Mouse (Mus musculus) T-helper 17 cell (primary cell): ENCODE measurements around the gene Trim67.

Experiments used
- in situ Hi-C, 2 experiments: fragments of 300-600 bp; cut with MboI, MseI; formaldehyde crosslinking; loops; 1 replicate in 1 of 2; 2 replicates in 1 of 2; pipeline ENCODE4 v1.15.1; 2025; ENCODE audit warnings: high pct_unique_total_duplicates in 2 of 2

Trim67 gene

DNA sequence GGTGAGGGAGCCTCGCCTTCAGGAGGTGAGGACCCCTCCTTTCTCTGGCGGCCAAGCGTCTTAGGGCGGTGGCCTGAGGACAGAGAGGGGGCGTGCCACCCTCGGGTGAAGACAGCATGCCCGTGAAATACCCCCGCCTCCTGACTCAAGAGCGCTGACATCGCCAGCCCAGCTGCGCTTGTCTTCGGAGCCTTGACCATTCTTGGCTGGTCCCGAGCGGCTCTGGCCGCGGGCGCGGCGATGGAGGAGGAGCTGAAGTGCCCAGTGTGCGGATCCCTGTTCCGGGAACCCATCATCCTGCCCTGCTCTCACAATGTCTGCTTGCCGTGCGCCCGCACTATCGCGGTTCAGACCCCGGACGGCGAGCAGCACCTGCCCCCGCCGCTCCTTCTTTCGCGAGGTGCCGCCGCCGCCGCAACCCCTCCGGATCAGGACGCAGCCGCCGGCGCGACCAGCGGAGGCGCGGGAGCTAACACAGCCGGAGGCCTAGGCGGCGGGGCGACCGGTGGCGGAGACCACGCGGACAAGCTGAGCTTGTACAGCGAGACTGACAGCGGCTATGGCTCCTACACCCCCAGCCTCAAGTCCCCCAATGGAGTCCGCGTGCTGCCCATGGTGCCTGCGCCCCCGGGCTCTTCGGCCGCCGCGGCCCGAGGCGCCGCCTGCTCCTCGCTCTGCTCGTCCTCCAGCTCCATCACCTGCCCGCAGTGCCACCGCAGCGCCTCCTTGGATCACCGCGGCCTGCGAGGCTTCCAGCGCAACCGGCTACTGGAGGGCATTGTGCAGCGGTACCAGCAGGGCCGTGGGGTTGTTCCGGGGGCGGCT is 981 bp downstream of the Trim67 start:
- in situ Hi-C loops, result no loop called here

DNA sequence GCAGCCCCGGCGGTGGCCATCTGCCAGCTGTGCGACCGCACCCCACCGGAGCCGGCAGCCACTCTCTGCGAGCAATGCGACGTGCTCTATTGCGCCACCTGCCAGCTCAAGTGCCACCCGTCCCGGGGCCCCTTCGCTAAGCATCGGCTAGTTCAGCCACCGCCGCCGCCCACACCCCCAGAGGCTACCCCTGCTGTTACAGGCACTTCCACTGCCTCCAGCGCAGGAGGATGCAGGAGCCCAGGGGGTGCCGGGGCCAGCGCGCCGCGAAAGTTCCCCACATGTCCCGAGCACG is 1.5 kb downstream of the Trim67 start:
- in situ Hi-C loops, result no loop called here

DNA sequence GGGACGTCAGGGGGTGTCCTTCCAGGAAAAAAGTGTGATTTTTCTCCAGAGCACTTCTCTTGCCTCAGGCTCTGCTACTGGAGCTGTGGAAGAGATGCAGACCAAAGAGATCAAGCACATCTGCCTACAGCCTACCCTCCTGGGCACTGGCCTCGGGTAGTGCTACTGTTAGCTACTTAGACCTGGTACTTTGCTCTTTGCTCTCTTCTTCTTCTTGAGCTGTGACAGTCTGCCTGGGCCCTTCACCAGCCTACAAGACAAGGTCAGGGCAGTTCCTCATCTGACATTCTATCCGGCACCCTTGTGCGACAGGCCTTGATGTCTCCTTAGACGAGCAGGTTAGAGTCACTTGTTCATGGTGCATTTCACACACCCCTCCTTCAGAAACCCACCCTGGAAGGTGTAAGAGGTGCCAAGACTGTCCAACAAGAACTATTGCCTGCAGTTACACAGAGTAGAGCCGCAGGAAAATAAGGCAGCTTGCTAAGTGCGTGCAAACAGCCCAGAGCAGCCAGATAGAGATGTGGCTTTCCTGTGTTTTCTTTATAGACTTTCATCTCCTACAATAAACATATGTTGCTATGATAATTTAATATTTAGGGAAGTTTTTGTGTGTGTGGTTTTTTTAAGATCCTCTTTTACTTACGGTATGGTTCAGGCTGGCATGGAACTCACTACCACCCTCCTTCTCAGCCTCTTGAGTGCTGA is 3.0 kb downstream of the Trim67 start:
- in situ Hi-C loops, result no loop called here

DNA sequence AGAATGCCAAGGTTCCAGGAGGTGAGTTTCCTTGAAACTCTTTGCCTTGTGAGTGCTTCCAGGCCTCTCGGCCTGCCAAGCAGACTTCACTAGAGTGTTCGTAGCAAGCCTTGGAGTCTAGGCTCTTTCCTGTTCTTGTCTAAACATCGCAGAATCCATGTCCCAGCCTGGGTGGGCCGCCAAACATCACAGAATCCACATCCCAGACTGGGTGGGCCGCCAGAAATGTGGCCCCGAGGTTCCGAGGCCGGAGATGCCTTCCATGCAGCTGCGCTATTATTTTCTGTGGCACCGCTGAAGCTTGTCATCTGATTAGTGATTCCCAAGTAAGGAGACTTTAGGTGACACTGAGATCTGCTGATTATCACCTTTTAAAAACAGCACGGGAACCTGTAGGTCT is 7.7 kb downstream of the Trim67 start:
- in situ Hi-C loops, result no loop called here

DNA sequence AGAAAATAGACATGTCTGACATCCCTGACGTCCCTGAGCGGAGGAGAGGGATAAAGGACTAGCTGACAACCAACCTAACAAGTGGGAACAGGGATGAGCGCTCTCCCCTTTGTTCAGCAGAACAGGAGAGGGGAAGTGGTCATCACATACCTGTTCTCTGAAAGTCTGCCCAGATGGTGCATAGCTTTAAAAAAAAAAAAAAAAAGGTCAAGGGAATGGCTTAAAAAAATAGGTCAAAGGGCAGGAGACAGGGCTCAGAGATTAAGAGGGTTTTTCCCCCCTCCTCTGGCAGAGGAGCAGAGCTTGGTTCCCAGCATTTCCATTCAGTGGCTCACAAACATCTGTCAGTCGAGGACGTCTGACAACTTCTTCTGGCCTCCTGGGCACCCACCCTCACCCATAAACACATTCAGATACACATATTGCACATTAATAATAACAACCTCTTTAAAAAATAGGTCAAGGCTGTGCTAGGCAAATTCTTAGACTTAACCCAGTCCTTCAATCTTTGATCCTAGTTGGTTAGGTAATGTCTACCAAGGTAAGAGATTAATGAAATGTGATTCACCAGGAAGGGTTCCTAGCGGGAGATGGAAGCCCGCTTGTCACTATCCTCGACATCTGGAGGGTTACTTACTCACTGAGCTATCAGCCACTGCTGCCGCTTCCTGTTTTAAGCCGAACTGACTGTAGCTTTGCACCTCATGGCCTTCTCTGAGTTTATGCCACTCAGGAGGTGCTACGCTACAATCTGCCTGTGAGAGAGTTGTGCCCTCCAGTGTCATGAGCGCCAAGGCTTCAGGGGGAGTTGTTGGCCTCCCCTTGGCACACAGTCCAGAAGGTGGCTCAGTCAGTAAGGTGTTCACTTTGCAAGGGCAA is 11.2 kb downstream of the Trim67 start:
- in situ Hi-C loops, result no loop called here

DNA sequence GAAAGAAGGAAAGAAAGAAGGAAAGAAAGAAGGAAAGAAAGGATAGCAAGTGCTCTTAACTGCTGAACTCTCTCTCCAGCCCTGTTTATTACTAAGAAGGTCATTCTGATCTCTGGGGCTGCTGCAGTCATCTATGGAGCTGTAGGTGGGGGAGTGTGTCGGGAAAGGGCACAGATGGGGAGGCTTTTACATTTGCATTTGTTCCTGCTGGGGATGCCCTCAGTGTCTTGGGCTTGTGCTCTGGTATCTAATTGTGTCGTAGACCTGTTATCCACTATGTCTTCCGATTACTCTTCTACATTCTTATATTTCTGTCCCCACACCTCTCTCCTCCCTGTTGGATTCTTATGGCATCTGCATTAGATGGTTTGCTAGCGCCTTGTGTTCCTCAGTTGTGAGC is 13.1 kb downstream of the Trim67 start:
- in situ Hi-C loops, result no loop called here

DNA sequence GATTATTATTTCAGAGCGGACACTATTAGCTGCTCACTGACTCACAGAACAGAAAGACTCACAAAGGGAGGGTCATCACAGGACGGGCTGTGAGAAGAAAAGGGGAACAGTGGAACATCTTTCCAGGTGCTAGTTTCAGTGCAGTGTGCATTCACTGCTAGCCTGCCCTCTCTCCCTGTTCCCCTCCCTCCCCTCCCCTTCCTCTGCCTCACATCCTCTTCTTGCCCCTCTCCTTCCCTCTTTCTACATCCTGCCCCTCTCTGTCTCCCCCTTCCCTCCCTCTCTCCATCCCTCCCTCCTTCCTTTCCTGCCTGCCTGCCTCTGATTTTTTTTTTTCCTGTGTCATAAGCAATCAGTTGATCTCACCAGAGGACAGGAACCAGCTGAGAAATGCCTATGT is 16.5 kb downstream of the Trim67 start:
- in situ Hi-C loops, result no loop called here

DNA sequence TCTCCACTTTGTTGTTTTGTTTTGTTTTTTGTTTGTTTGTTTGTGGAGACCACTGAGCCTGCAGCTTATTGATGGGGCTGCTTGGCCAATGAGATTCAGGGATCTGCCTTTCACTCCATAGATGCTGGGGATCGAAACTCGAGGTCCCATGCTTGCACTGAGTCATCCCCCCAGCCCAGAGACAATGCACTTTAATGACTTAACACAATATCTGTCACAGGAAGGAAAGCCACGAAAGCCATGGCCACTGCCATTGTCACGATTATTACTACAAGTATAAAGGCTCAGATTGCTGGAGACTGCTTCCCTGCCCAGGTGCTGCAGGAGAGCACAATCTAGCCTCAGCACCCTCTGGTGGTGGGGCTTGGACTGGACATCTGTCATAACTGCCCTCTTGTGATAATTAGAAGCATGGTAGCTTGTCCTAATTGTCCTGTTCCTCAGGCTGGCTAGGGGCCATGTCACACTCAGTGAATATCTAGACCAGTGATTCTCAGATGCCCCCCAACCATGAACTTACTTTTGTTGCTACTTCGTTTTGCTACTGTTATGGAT is 17.2 kb downstream of the Trim67 start:
- in situ Hi-C loops, result no loop called here

DNA sequence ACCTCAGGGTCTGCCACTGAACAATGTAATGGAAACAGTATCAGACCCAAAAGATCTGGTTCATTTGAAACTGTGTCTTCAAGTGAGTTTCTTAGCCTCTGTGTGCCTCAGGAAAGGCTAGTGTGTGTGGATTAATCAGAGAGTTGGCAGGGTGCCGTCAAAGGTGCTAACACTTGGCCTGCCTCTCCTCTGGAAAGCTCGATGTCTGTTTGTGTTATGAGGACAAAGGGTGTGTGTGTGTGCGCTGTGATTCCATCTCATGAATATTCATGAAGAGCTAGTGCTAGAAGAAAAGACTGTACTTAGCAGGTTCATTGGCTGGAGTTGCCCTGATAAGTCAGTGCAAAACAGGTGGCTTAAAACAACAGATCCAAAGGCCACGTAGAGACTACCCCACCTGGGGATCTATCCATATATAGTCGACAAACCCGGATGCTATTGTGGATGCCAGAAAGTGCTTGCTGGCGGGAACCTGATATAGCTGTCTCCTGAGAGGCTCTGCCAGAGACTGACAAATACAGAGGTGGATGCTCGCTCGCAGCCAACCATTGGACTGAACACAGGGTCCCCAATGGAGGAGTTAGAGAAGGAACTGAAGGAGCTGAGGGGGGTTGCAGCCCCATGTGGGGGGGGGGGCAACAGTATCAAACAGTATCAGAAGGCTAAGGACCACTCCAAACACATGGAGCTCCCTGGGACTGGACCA is 17.9 kb downstream of the Trim67 start:
- in situ Hi-C loops, result no loop called here

DNA sequence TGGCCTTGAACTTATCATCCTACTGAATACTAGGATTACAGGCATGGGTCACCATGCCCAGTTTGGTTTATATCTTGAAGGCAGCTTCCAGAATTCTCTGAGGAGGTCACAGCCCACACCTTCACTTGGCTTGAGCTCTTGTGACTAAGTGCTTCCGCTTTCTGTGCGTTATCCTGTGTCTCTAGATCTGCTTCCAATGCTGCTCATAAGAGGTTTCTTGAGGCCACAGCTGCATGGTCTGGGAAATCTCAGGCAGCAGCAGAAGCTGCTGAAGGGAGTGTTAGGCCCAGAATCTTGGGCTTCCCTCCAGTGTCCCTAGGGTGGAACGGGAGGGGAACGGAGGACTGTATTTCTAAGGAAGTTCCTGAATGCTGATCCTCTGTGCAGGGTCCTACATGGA is 20.4 kb downstream of the Trim67 start:
- in situ Hi-C loops, result no loop called here

DNA sequence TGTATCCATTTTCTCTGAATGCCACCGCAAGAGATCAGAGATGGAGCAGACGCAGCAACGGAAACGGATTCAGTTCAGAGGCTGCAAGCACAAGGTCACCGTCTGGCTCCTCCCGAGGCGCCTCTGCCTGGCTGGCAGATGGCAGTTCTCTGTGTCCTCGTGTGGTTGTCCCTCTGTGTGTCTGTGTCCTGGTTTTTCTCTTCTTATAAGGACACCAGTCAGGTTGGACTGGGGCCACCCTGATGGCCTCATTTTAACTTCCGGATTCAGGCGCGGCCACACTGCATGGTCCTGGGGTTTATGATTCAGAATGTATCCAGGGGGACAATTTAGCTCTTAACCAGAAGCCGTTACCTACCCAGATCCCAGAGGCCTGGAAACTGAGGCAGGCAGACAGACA is 23.0 kb downstream of the Trim67 start:
- in situ Hi-C loops, result no loop called here

DNA sequence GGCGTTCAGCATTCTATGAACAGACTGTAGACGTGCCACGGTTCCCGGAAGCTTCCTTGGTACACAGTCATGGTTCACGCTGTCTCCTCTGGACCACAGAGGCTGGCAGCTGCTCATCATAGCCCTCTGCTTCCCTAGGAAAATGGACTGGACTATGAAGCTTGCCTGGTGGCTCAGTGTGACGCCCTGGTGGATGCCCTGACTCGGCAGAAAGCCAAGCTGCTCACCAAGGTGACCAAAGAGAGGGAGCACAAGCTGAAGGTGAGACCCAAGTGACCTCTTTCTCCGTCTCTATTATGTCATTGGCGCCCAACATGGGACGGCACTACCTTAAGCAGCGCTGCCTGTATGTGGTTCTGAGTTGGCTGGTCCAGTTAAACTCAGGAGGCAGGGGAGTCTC is 24.0 kb downstream of the Trim67 start:
- in situ Hi-C loops, result no loop called here

DNA sequence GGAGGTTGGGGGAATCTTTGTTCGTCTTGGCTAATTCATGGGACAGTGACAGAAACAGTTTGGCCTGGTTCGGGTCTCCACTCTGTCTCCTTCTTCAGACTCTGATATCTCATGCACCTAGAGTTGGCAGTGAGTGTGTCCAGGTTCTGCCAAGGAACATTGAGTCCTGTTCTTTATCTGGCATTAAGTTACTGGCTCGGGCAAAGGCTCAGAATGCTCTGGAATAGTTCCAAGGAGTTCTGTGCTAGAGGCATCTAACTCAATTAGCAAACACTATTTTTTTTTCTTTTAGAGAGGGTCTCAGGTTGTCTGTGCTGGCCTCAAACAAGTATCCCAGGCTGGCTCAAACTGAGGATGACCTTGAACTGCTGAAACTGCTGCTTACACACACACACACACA is 24.5 kb downstream of the Trim67 start:
- in situ Hi-C loops, result no loop called here

DNA sequence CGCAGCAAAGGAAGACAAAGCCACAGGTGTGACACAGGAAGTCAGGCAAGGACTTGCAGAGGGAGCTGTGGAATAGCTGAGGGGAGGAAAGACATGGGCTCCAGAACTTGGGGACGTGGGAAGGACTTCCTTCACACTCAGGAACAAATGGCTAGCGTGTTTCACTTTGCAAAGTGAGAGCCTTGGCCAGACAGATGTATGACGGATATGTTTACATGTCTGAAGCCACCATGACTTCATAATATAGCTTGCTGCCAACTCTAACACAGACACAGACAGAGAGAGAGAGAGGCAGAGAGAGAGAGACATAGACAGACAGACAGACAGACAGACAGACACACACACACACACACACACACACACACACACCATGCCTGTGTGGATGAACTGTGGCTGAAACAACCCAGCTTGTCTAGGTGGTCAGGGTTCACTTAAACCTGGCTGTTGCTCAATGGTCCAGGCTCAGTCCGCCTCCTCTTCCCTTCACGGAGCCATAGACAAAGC is 26.8 kb downstream of the Trim67 start:
- in situ Hi-C loops, result no loop called here

DNA sequence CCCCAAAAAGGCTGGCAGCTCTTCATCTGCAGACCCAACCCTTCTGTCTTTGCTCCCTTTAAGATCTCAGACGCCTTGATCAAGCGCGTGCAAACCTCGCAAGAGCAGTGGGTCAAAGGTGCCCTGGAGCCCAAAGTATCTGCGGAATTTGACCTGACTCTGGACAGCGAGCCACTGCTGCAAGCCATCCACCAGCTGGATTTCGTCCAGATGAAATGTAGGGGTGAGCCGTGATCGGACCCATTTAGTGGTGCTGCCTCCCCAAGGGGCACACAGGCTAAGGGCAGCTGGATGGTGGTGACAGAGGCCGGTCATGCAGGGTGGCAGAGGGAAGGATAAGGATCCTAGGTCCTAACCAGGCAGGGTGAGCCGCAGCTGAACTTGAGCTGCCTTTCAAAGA is 27.2 kb downstream of the Trim67 start:
- in situ Hi-C loops, result no loop called here

DNA sequence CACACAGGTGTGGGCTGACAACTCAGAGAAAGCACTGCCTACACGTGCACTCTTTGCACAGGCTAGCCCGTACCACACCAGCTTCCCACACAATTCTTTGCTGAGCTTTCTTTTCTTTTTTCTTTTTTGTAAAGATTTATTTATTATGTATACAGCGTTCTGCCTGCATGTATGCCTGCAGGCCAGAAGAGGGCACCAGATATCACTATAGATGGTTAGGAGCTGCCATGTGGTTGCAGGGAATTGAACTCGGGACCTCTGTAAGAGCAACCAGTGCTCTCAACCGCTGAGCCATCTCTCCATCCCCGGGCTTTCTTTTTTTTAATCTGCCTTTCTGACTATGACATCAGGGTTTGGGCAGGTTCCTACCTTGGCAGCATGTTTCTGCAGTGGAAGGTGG is 30.6 kb downstream of the Trim67 start:
- in situ Hi-C loops, result no loop called here

DNA sequence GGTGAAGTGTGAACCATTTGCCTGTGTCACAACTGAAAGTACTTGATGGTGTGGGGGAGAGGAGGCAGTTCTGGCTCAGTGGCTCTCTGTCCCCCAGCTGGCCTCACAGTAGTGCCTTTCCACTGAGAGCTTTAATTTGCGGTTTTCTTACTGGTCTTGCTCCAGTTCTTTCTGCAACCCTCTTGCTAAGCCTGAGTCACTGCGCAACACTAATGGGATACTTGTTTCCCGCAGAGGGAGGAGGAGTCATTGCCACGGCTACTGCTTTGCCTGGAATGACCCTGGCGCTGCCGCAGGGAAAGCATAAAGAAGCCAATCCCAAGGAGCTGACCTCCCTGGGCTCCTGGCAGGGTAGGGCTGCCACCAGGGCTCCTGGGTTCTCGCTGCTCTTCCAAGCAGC is 33.8 kb downstream of the Trim67 start:
- in situ Hi-C loops, result loop anchor here in 1 of 2 experiments (5.0 kb wide), 1 partner anchor 74 kb away; the partner anchor contains the start of gene Fam89a

DNA sequence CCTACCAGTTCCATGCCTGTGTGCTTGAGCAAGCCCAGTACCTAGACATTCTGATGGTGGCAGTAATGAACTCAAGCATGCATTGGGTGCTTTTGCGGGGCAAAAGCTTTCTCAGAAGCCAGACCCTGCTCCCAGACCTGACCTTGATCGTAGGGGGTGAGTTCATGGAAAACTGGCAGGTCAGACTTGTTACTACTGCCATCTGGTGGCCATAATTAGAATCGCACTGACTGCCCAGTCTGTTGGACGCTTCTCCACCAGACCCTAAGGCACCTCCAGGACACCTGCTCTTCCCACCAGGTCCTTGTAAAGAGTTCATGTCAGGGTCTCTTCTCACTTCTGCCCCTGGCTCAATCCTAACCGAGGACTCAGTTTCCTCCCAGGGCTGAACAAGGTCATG is 34.5 kb downstream of the Trim67 start:
- in situ Hi-C loops, result loop anchor here in 1 of 2 experiments (5.0 kb wide), 1 partner anchor 75 kb away; the partner anchor contains the start of gene Fam89a

DNA sequence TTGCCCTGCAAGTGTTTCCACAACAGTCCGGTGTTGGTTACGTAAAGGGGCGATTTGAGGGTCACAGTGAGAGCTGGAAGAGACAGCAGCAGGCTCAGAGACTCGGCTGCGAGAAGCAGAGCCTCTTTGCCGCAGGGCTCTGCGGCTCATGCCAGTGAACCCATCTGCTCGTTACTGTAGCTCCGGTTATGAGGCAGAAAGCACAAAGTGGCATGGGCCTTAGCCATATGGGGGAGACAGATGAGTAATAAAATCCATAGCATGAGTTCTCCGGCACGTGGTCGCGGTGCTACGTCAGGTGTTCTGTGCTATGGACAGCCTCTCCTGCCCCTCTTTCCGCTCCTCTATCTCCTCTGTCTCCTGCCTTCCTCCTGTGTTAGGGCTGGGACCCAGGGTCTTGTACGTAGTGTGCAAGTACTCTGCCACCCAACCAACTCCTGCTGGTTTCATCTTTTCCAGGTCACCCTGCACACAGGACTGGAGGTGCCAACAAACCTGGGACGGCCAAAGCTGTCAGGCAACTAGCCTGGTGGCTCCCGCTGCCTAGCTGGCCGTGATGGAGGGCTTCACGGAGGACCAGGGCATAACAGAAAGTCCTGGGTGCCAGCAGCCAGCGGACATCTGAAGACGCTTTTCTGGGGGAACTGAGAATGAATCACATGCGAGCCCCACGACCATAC is 35.8 kb downstream of the Trim67 start:
- in situ Hi-C loops, result loop anchor here in 1 of 2 experiments (5.0 kb wide), 1 partner anchor 76 kb away; the partner anchor contains the start of gene Fam89a

DNA sequence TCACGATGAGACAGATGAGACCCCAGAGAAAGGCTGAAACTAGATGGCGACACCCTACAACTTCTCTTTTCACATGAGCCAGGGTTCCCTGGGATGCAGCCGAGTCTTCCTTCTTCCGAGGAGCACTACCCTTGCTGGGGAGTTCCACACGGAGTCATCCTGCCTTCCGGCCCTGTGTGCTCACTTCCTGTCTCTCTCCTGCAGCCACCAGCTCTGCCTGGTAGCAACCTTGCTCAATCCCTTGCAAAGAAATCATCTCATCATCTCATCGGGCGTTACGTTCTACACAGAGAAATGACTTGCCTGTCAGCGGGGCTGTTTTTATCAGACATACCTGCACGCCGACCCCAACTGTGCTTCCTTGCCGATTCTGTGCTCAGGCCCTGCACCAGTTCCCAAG is 37.2 kb downstream of the Trim67 start:
- in situ Hi-C loops, result no loop called here
